Mouse (Mus musculus): Measurements from ENCODE around the gene Defa30.
"Not testable (repeated sequence)": the region's sequence is repeated elsewhere in the genome, so short reads cannot be mapped to it uniquely, and the experiment has no call there.

Gene Defa30

DNA sequence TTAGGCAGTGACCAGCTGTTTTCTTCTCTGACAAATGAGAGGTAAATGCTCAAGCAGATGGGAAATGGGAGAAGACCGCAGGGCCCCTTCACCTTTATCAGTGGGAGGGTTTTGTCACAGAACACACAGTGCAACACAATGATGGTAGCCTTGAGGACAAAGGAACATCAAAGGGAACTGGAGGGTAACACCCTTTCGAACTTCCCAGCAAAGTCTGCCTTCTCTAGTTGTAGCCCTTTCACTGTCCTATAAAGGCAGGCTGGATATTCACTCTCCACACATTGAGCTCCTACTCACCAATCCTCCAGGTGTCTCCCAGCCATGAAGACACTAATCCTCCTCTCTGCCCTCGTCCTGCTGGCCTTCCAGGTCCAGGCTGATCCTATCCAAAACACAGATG is at the start of gene Defa30:
TSS of gene Defa30 (plus strand) at position 301 of the 400 bp plus-strand sequence.
- DNase-seq, result not testable (repeated sequence)

DNA sequence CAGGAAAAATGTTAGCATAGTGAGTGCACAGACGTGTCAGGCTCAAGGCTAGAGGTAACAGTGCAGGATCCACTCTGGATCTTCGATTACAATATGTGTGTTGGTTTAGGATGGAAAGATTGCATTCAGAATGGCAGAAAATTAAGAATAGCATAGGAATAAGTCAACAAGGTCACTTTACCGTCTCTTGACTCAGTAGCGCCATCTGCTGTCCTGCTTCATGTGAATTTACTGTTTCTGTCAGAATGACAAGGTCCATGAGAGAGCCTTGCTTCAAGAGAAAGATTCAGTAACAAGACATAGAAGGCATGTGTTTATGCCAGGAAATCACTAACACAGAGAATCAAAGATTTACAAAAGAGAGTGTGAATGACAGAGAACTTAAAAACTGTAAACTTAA is 41.3 kb upstream of the Defa30 start:
- no peak for DNase-seq

DNA sequence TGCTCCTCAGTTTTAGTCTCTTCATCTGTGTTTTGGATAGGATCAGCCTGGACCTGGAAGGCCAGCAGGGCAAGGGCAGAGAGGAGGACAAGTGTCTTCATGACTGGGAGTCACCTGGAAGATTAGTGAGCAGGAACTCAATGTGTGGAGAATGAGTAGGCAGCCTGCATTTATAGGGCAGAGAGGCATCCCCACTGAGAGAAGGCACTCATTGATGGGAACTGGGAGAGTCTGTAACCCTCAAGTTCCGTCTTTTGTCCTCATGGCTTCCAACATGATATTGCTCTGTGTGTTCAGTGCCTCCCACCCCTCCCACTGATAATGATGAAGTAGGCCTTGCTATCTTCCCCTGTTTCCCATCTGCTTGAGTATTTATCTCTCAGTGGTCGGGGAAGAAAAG is 38.5 kb upstream of the Defa30 start, which contains the start of gene Gm14851:
TSS of gene Gm14851 (minus strand) at position 101 of the 400 bp plus-strand sequence.
- not testable (repeated sequence) for DNase-seq

DNA sequence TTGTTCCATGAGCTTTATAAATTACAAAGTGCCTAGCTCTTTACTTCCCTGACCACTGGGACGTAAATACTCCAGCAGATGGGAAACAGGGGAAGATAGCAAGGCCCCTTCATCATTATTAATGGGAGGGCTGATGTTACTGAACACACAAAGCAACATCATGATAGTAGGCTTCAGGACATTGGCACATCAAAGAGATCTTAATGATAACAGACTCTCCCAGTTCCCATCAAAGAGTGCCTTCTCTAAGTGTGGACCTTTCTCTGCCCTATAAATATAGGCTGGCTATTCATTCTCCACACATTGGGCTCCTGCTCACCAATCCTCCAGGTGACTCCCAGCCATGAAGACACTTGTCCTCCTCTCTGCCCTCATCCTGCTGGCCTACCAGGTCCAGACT is 27.5 kb downstream of the Defa30 start, which contains the start of gene Defa22:
TSS of gene Defa22 (plus strand) at position 301 of the 400 bp plus-strand sequence.
- not testable (repeated sequence) for DNase-seq
